Mouse (Mus musculus): ENCODE results near the gene Srp68. TPM values are rescaled to one million over a fixed set of nuclear protein-coding genes. Genes with fewer than 3 reads are reported as not detected.

Gene Srp68
- 30.3 and 47.4 TPM in 2 replicates for polyA plus RNA-seq (2012; rRNA removed; ENCODE audit: low replicate concordance)

GRCm38 (mm10) chr11:116274045-116274666, at the start of gene Srp68:
TSS of gene Srp68 (minus strand) at chr11:116274217.

DNA sequence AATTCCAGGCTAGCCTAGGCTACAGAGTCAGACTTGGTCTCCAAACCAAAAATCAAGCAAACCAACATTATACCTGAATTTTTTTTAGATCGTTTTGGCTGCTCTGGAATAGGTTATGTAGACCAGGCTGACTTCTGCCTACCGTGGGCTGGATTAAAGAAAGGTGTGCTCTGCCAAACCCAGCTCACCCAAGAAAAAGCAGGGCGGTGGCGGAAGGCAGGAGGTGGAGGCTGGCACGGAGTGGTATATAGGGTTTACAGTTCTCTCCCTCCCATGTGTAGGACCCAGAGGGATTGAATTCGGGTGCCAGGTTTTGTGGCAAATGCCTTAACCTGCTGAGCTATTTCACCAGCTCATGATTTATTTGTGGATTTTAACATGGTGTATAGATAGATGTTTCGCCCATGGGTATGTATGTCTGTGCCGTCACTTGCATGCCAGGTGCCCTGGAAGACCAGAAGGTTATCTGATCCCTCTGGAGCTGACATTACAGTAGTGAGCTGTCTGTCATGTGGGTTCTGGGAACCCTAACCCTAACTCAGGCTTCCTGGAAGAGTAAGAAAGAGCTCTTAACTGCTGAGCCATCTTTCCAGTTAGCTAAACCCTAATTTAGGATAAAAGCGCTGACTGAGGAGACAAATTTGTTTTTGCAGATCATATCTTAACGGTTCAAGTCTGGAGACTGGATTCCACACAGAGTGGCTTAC, 33.2 kb upstream of the Srp68 start, which contains the start of gene Exoc7:
Gene Exoc7, minus strand, starts transcription at position 215 of the 707 bp plus-strand sequence.

GRCm38 (mm10) chr11:116280751-116281663, 7.0 kb upstream of the Srp68 start, which contains the start of gene Galr2:
TSS of gene Galr2 (plus strand) at chr11:116280939.

GRCm38 (mm10) chr11:116237742-116238395, 36.1 kb downstream of the Srp68 start, which contains the start of gene Evpl:
TSS of gene Evpl (minus strand) at chr11:116238077.

GRCm38 (mm10) chr11:116198639-116199531, 75.1 kb downstream of the Srp68 start, which contains the start of the genes Ten1 and Acox1:
TSS of gene Ten1 (plus strand) at chr11:116198855.
TSS of gene Acox1 (minus strand) at chr11:116199045.

Other genes with a start within 250 kb of the Srp68 start
- 102 and 188 TPM in 2 replicates for gene H3f3b, start 246.3 kb downstream of the Srp68 start, polyA plus RNA-seq (2012; rRNA removed; ENCODE audit: low replicate concordance)
- 37.4 and 48.0 TPM in 2 replicates for gene Unk, start 243.9 kb downstream of the Srp68 start, polyA plus RNA-seq (2012; rRNA removed; ENCODE audit: low replicate concordance)
- 14.4 and 37.9 TPM in 2 replicates for gene Unc13d, start 196.3 kb downstream of the Srp68 start, polyA plus RNA-seq (2012; rRNA removed; ENCODE audit: low replicate concordance)
- 291 and 325 TPM in 2 replicates for gene Wbp2, start 187.2 kb downstream of the Srp68 start, polyA plus RNA-seq (2012; rRNA removed; ENCODE audit: low replicate concordance)
- 42.5 and 95.6 TPM in 2 replicates for gene Trim47, start 147.0 kb downstream of the Srp68 start, polyA plus RNA-seq (2012; rRNA removed; ENCODE audit: low replicate concordance)
- 20.6 and 27.9 TPM in 2 replicates for gene Trim65, start 143.1 kb downstream of the Srp68 start, polyA plus RNA-seq (2012; rRNA removed; ENCODE audit: low replicate concordance)
- 44.1 and 64.5 TPM in 2 replicates for gene Mrpl38, start 135.3 kb downstream of the Srp68 start, polyA plus RNA-seq (2012; rRNA removed; ENCODE audit: low replicate concordance)
- gene Fbf1, start 106.1 kb downstream of the Srp68 start, polyA plus RNA-seq (2012; rRNA removed; ENCODE audit: low replicate concordance): 22.1 and 23.9 TPM in 2 replicates
- 22.2 and 23.8 TPM in 2 replicates for gene Ten1, start 75.4 kb downstream of the Srp68 start, polyA plus RNA-seq (2012; rRNA removed; ENCODE audit: low replicate concordance)
- gene Acox1, start 75.2 kb downstream of the Srp68 start, polyA plus RNA-seq (2012; rRNA removed; ENCODE audit: low replicate concordance): 109 and 191 TPM in 2 replicates
- 2.1 and 2.3 TPM in 2 replicates for gene Evpl, start 36.1 kb downstream of the Srp68 start, polyA plus RNA-seq (2012; rRNA removed; ENCODE audit: low replicate concordance)
- gene Galr2, start 6.7 kb upstream of the Srp68 start, polyA plus RNA-seq (2012; rRNA removed; ENCODE audit: low replicate concordance): 0.06 and 0.19 TPM in 2 replicates
- 27.4 and 47.5 TPM in 2 replicates for gene Exoc7, start 33.0 kb upstream of the Srp68 start, polyA plus RNA-seq (2012; rRNA removed; ENCODE audit: low replicate concordance)
- gene Foxj1, start 61.2 kb upstream of the Srp68 start, polyA plus RNA-seq (2012; rRNA removed; ENCODE audit: low replicate concordance): 1.7 and 4.5 TPM in 2 replicates
- 7.3 TPM in 2 replicates for gene Rnf157, start 138.8 kb upstream of the Srp68 start, polyA plus RNA-seq (2012; rRNA removed; ENCODE audit: low replicate concordance)
- 98.8 and 178 TPM in 2 replicates for gene Ubald2, start 159.9 kb upstream of the Srp68 start, polyA plus RNA-seq (2012; rRNA removed; ENCODE audit: low replicate concordance)
- 0.27 and 0.59 TPM in 2 replicates for gene Qrich2, start 192.0 kb upstream of the Srp68 start, polyA plus RNA-seq (2012; rRNA removed; ENCODE audit: low replicate concordance)
- 72.4 and 102 TPM in 2 replicates for gene Prpsap1, start 220.0 kb upstream of the Srp68 start, polyA plus RNA-seq (2012; rRNA removed; ENCODE audit: low replicate concordance)